Mouse (Mus musculus) embryonic fibroblast, embryonic 13.5 days (primary cell): ENCODE results near the gene Csmd2.

Source experiments
- CTCF ChIP-seq: IDR thresholded peaks from 2 replicates; pipeline ENCODE4 v1.5.1; 2011; ENCODE audit warnings: mild to moderate bottlenecking, control low read depth, low read length, moderate library complexity, borderline replicate concordance; ENCODE audit not compliant: insufficient read depth
- POLR2A ChIP-seq: IDR thresholded peaks from 2 replicates; pipeline ENCODE4 v1.6.1; 2011; ENCODE audit warnings: low read depth, mild to moderate bottlenecking, control low read depth, low read length, moderate library complexity

- TF ChIP-seq CTCF (no peak), POLR2A (no peak)
Measured at GRCm38 (mm10) chr4:127986491-127987075, 1.1 kb upstream of the Csmd2 start.
